Mouse (Mus musculus) myocyte (in vitro differentiated cells): Measurements from ENCODE around the gene Gm21964.

ENCODE experiments used
- MAX ChIP-seq: IDR thresholded peaks from one replicate; pipeline ENCODE4 v1.6.1; 2011; ENCODE audit warnings: low read depth, mild to moderate bottlenecking, control low read depth
- POLR2A ChIP-seq: IDR thresholded peaks from one replicate; pipeline ENCODE4 v1.6.1; 2011; ENCODE audit warnings: low read depth, mild to moderate bottlenecking, control low read depth, moderate library complexity; ENCODE audit not compliant: insufficient read length

DNA sequence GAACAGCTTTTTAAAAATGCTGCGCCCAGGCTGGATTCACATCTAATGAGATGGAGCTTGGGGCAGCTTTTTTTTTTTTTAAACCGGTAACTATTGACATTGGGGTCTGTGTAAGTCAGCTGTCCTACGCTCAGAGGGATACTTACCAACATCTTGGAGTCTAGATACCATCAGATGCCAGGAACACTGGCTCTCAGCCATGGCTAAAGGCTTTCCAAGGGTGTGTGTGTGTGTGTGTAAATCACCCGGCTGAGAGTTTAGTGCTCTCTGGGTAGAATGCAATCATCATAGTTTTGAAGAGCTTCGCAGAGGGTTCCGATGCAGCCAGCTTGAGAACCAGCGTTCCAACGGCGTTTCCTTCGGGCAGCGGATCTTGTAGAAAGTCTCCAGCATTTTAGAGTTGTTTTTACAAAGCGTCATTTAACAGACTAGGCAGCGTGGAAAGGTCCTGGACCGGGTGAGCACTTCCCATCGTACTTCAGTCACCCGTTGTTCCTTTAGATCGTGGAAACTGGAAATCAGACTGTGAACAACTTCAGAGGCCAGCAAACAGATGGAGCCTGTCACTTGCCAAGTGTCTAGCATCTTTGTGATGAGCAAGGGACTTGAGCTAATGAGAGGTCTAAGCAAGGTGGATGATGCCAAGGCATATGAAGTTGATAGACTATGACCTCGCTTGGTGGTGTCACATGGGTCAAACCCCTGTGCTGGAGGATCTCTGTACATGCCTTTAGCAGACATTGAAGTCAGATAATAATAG is 36.2 kb upstream of the Gm21964 start:
- TF ChIP-seq POLR2A (no peak), MAX (no peak)
